Mouse (Mus musculus) liver, embryonic 14.5 days (tissue): ENCODE measurements around the gene Rusc2.
A peak's percentile ranks its signal among the peaks of the same experiment; 100 is the strongest.

Source experiments
- CTCF ChIP-seq: IDR thresholded peaks from 2 replicates; pipeline ENCODE4 v1.5.1; 2016; ENCODE audit warnings: antibody characterized with exemption, low read depth, control low read depth
- EP300 ChIP-seq: IDR thresholded peaks from 2 replicates; pipeline ENCODE4 v1.6.1; 2016; ENCODE audit warnings: antibody characterized with exemption, low read depth

- TF ChIP-seq CTCF (peak; percentile 88), EP300 (no peak)
Observed at GRCm38 (mm10) chr4:43420305-43420704, 38.5 kb downstream of the Rusc2 start.
